Mouse (Mus musculus) heart, adult 9 months (tissue): ENCODE data around the gene Rasl2-9.
"Not testable (repeated sequence)": the region's sequence is repeated elsewhere in the genome, so short reads cannot be mapped to it uniquely, and the experiment has no call there.

Experiments used
- DNase-seq, 2 experiments: peaks; one replicate each; pipeline ENCODE4 v3.0.0; 2022; ENCODE audit warnings: low spot score in 2 of 2

The Rasl2-9 gene

DNA sequence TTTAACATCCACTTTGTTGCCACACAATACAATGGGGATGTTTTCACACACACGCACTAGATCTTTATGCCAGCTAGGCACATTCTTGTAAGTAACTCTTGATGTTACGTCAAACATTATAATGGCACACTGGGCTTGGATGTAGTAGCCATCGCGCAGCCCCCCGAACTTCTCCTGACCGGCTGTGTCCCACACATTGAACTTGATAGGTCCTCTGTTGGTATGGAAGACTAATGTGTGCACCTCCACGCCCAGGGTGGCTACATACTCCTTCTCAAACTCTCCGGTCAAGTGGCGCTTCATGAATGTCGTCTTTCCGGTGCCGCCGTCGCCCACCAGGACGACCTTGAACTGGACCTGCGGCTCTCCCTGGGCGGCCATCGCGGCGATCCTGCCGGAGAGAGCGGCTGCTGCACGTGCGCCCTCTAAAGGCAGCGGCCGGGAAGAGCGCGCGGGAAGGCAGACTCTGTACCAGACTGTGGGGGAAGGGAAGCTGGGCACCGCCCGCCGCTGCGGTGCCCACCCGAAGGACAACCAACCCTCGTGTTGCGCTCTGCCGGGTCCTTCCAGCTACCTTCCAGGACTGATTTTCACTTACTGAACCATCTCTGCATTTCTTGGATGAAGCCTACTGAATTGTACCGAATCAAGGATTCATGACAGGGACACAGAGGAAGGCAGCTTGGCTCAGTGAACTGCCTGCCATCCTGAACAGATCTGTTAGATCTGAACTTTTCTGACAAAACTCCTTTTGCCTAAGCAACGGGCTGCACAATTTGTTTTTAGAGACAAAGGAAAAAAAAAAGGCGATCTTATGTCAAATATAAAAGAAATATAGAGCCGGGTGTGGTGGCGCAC, at the start of gene Rasl2-9:
Gene Rasl2-9 (minus strand): TSS at position 402 of the 858 bp plus-strand sequence.
- DNase-seq: peak; percentile 63 to 71

- not testable (repeated sequence) for DNase-seq
Measured at GRCm38 (mm10) chr7:5149570-5149969, 23.8 kb upstream of the Rasl2-9 start, which contains the start of gene Vmn1r55. TSS of gene Vmn1r55 (minus strand) at chr7:5149670.

DNA sequence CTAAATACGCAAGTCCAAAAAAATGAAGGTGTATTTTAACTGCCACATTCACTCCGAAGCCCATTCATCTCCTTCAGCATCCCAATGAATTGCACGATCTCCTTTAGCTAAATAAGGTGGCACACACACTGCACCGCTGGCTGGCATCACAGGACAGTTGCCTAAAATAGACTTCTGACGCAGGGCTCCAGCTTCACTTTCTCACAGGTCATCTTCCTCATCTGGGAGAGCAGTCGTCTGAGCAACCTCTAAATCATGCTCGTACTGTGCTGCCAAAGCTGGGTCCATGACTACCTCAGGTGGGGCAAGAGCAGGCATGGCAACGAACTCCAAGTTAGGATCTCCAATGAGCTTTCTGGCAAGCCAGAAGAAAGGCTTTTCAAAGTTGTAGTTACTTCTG, 672 bp downstream of the Rasl2-9 start:
- peak in 1 of 2 experiments; percentile 42 for DNase-seq

DNA sequence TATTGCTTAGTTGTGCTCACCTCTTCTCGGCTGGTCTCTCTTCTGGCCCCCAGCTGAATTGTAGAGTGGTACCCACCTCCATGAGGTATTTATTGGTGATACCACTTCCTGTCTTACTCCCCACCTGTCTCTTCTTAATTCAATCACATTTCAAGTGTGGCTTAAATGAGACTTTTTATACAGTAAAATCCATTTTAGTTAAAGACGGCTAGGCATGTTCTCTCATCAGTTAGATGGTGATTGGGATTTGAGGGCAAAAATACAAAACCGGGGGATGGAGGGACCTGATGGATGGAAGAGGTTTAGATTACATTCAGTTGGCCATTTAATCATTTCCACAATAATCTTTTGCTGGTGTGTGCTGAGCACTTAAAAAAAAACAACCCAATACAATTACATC, 8.9 kb downstream of the Rasl2-9 start, which contains the start of gene Rfpl4:
Gene Rfpl4 (minus strand): TSS at position 101 of the 400 bp plus-strand sequence.
- no peak for DNase-seq

GRCm38 (mm10) chr7:5112701-5113100, 13.0 kb downstream of the Rasl2-9 start:
- no peak for DNase-seq

GRCm38 (mm10) chr7:5109301-5109700, 16.4 kb downstream of the Rasl2-9 start:
- no peak for DNase-seq

DNA sequence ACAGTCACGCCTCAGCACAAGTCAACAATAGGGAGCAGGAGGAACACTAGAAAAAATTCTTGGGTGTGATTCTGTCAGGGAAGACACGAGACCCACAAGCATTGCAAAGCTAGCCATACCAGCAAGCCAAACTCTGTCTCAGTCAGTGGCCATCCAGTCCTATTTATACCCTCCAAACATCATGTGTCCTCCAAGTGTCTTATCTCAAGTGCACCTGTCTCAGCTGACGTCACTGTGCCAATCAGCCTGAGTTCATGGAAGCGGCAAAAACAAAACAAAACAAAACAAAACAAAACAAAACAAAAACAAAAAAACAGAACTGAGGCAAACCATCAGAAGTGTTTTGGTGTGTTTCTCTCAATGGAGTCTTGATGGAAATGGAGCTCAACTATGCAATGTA, 17.5 kb downstream of the Rasl2-9 start:
- no peak for DNase-seq

DNA sequence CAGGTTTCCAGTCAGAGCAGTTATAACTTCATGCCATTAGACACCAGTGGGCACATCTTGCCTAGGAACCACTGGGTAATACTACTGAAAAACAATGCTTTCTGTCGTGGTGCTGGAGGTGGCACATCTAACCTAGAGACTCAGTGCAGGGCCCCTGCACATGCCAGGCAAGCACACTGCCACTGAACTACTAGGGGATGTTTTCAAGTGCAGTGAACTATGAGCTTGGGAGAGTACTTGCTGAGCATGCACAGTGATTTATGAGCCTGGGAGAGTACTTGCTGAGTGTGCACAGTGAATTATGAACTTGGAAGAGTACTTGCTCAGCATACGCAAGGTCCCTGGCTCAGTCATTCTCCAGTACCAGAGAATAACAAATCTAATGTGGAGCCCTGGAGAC, 23.2 kb downstream of the Rasl2-9 start:
- DNase-seq: no peak

DNA sequence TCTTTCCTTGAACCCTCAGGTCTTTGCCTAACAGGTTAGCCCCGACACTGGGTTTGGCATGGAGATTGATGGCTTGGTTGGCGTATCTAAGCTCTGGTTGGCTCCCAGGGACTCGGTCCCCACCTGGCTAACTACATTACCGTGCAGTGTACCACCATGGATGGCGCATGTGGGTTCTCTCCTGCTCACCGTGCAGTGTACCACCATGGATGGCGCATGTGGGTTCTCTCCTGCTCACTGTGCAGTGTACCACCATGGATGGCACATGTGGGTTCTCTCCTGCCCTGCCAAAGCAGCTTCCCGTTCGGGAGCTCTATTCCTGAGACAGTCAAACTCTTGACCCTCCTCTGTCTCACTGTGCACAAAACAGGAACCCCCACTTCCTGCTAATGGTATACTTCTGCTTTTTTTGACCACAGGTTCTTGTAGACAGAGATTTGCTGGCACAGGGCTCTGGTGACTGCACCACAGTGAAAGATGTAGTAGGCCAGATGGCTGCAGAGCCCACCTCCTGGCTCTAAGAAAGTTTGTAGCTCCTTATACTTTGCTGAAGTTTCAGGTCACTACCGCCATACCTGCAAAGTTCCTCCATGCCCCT, 24.6 kb downstream of the Rasl2-9 start:
- DNase-seq: peak; percentile 39 to 73

- DNase-seq: no peak
Measured at GRCm38 (mm10) chr7:5099796-5100195, 26.0 kb downstream of the Rasl2-9 start.

DNA sequence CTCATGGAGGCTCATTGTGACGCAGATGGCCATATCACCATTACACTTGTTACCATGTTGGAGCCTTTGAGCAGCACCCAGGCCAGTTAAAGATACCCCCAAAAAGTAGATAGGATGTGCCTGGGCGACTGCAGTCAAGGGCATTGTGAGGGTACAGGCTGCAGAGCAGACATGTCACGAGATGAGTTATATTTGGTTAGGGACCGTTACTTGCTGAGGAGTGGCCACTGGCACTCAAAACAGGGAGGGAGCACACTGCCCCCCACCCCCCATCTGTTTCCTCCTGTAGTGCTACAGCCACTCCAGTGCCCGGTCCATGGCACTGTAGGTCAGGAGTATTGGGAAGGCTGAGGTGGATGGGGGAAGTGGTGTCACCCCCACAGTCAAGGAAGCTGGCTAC, 27.0 kb downstream of the Rasl2-9 start:
- DNase-seq: no peak

DNA sequence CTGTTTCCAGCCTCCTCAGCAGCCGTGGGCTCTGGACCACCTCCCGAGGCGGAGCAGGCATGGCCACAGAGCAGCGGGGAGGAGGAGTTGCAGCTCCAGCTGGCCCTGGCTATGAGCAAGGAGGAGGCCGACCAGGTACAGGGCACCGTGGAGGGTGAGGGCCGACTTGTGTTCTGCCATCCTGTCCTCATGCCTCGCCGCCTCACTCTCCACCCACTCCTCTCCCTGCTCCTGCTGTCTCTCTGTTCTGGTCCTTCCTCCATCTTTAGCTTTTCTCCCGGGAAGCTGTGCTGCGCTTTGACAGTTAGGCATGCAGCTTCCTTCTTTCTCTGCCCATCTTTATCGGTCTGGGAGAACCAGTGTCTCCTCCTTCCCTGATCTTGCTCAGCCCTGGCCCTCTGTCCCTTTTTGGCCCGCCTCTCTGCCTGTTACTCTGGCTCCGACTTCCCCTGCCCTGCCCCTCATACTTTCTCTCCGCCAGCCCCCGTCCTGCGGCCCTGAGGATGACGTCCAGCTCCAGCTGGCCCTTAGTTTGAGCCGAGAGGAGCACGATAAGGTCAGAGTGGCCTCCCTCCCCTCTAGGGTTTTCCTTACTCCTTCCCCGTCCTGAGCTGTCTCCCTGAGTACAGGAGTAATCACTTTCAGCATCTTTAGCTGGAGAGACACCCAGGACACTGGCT, 32.8 kb downstream of the Rasl2-9 start:
- DNase-seq: no peak

GRCm38 (mm10) chr7:5092381-5092780, 33.4 kb downstream of the Rasl2-9 start:
- no peak for DNase-seq

- DNase-seq: no peak
Measured at GRCm38 (mm10) chr7:5091008-5091728, 34.6 kb downstream of the Rasl2-9 start.

DNA sequence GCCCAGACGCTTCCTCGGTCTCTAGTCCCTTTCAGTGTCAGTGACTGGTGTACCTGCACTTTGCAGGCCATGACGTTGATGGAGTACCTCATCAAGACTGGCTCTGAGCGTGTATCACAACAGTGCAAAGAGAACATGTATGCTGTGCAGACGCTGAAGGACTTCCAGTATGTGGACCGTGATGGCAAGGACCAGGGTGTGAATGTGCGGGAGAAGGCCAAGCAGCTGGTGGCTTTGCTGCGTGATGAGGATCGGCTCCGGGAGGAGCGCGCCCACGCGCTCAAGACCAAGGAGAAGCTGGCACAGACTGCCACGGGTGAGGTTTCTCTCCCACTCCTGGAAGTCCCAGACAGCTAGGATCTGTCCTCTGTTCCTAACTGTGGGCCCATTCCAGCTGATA, 35.9 kb downstream of the Rasl2-9 start:
- DNase-seq: no peak

- DNase-seq: no peak
Measured at GRCm38 (mm10) chr7:5087886-5088285, 37.9 kb downstream of the Rasl2-9 start.

- DNase-seq: no peak
Measured at GRCm38 (mm10) chr7:5086921-5087440, 38.8 kb downstream of the Rasl2-9 start.

DNA sequence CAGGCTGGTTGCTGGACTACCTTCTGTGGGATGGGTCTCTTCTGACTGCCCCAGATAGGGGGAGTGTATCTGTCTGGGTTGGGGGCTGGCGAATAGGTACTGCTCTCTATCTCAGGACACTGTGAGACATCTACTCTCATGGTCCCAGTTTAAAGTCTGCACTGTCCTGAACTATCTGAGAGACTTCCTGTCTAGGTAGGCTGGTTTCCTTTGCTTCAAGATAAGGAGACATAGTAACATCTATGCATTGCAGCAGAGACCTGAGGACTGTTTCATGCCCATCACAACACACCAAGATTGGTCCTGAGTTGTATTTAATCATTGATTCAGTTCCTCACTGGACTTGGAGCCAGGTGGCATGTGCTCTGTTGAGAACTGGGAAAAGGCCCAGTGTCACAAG, 40.2 kb downstream of the Rasl2-9 start:
- DNase-seq: no peak

DNA sequence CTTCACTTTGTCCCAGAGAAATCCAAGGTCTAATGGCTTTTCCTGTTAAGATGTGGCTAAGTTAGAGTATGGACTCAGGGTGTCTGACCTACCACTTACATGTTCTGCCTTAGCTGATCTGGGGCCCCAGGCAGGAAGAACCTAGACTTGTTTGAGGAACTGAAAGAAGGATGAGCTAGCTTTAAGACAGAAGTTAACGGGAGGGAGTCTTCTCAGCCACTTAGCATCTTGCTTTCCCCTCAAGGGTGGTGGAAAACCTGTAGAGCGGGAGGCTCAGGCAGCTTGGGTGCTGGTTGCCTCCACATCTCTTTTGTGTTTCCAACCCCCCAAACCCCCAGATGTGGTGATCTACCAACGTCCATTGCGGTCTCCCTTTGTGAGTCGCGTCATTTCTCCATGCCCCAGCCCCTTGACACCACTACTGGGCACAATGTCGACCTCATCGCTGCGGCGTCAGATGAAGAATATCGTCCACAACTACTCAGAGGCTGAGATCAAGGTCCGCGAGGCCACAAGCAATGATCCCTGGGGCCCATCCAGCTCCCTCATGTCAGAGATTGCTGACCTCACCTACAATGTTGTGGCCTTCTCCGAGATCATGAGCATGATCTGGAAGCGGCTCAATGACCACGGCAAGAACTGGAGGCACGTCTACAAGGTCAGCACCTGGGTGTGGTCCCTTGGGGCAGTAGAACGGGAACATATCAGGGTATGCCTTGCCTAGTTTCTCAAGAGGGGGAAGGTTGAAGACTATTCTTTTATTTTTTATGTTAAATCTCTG, 42.2 kb downstream of the Rasl2-9 start:
- peak in 1 of 2 experiments; percentile 49 for DNase-seq

DNA sequence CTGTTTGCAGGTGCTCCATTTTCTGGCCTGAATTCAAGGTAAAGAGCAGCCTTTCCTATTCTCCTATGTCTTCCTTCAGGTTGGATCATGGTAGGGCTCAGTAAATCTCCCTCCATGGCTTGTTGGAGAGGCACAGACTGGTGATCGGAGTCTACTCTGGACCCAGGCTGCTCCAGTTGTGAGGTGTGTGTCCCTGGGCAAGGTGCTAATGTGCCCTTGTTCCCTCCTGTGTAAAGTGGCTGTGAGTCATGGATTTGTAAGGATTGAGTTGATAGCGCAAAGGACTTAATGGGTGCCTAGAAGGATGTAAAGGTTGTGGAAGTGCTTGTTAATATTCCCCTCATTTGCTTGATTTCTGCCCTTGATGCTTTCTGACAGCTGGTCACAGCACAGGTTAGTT, 43.8 kb downstream of the Rasl2-9 start:
- DNase-seq: no peak

DNA sequence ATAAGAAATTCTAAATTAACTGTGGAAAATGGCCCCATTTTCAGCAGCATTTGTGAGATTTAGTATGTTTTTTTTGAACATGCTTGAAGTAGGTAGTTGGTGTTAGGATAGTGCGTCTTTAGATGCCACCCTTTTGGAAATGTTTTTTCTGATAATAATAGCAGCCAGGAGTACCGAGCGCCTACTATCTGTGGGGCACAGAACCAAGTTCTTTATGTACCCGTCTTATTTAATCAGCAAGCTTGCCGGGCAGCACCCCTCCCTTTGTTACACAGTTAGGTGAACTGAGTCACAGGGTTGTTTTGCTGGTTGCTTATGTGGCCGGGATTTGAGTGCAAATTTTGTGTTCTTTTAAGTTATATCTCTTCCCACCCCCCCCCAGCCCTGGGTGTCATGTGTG, 44.5 kb downstream of the Rasl2-9 start:
- no peak for DNase-seq
